ENCODE assay signal across 9 mouse cellular contexts in the genomic region with DNA sequence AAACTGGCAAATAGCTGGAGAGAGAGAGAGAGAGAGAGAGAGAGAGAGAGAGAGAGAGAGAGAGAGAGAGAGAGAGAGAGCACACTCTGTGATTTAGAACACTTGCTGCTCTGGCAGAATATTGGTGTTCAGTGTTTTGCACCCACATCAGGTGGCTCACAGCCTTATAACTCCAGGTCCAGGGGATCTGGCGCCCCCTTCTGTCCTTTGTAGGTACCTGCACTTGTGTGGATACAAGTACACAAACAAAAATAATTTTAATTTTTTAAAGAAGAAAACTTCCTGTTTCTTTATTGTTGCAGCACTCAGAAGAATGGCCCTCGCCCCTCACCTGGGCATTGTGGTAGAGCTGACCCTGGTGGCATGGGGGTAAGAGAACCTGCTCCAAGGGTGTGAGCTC. TPM values are rescaled to one million over a fixed set of nuclear protein-coding genes. Genes with fewer than 3 reads are reported as not detected.
A peak's percentile ranks its signal among the peaks of the same experiment; 100 is the strongest.
DNase-seq lines count a peak whose midpoint lies in the region; ATAC-seq and TF ChIP-seq lines count a peak whose summit lies in the region.
"Had no signal": no experiment of that assay in that cellular context is flagged by ENCODE, and none has a peak within 500 bp of the region (broad histone marks: within the 10 kb centered on the region; RNA-seq: fewer than 3 reads in every experiment).

No protein-coding gene starts in this region.

- peak; percentile 27; the same call in 1 of the 2 replicates for ATAC-seq in midbrain, embryonic 11.5 days (ENCODE audit: low FRiP score)
- no peak for ATAC-seq in midbrain, embryonic 16.5 days
- ATAC-seq in liver, embryonic 14.5 days (ENCODE audit: insufficient read depth) = no peak

- no peaks in the 10 kb centered on the region for H3K4me1 ChIP-seq in midbrain, embryonic 11.5 days (ENCODE audit: control insufficient read depth, insufficient read depth, low read length)
- no peaks in the 10 kb centered on the region for H3K4me1 ChIP-seq in midbrain, embryonic 16.5 days (ENCODE audit: control insufficient read depth, insufficient read depth, low read length)
- peaks cover 0 to 3% of the 10 kb centered on the region in 2 experiments; a peak in 1 of 4 replicates for H3K4me1 ChIP-seq in liver, embryonic 14.5 days (replicated peaks; ENCODE audit: control insufficient read depth in 2 of 2, insufficient read depth in 2 of 2, low read length in 1 of 2)

- no peak overlapping the region for H3K9ac ChIP-seq in midbrain, embryonic 11.5 days (ENCODE audit: low read length)
- H3K9ac ChIP-seq in midbrain, embryonic 16.5 days (ENCODE audit: low read depth, low read length) = no peak overlapping the region
- H3K9ac ChIP-seq in liver, embryonic 14.5 days (replicated peaks) = no peak overlapping the region
- H3K9ac ChIP-seq: heart, embryonic 15.5 days had no signal

- H3K4me3 ChIP-seq in midbrain, embryonic 11.5 days (ENCODE audit: low read depth, low read length) = no peak overlapping the region
- H3K4me3 ChIP-seq in midbrain, embryonic 16.5 days (ENCODE audit: low read depth, low read length) = no peak overlapping the region
- no peak overlapping the region for H3K4me3 ChIP-seq in liver, embryonic 14.5 days (ENCODE audit: insufficient read depth in 1 of 2, low read depth in 2 of 2, low read length in 2 of 2)
- H3K4me3 ChIP-seq: heart, embryonic 15.5 days had no signal

- no peak overlapping the region for H3K27ac ChIP-seq in midbrain, embryonic 11.5 days (ENCODE audit: low read depth, low read length)
- no peak overlapping the region for H3K27ac ChIP-seq in midbrain, embryonic 16.5 days (ENCODE audit: low read length)
- H3K27ac ChIP-seq in liver, embryonic 14.5 days = no peak overlapping the region
- H3K27ac ChIP-seq: heart, embryonic 15.5 days had no signal

- H3K27me3 ChIP-seq in midbrain, embryonic 11.5 days (ENCODE audit: control insufficient read depth, insufficient read depth, low read length) = no peaks in the 10 kb centered on the region
- H3K27me3 ChIP-seq in midbrain, embryonic 16.5 days (ENCODE audit: control insufficient read depth, insufficient read depth, low read depth, low read length) = no peaks in the 10 kb centered on the region
- no peaks in the 10 kb centered on the region for H3K27me3 ChIP-seq in liver, embryonic 14.5 days (ENCODE audit: control insufficient read depth, insufficient read depth, low read length)

- H3K36me3 ChIP-seq in midbrain, embryonic 11.5 days (ENCODE audit: control insufficient read depth, insufficient read depth, low read length) = no peaks in the 10 kb centered on the region
- H3K36me3 ChIP-seq in midbrain, embryonic 16.5 days (ENCODE audit: control insufficient read depth, insufficient read depth, low read length) = no peaks in the 10 kb centered on the region
- no peaks in the 10 kb centered on the region for H3K36me3 ChIP-seq in liver, embryonic 14.5 days (replicated peaks; ENCODE audit: control insufficient read depth, insufficient read depth, low read depth)
- H3K36me3 ChIP-seq: heart, embryonic 15.5 days had no signal

- DNase-seq in cerebellum, adult 18-20 months = peak; percentile 50 to 56
- DNase-seq in cerebellum, adult 11 months = no peak
- DNase-seq in midbrain, embryonic 11.5 days (ENCODE audit: low spot score, missing footprints) = no peak
- peak; percentile 48 to 61 for DNase-seq in cerebellum, postnatal 10 days
- no peak for DNase-seq in liver, embryonic 14.5 days (ENCODE audit: low read depth in 3 of 3, low spot score in 3 of 3)
- DNase-seq in testis, postnatal 10 days (ENCODE audit: low spot score) = peak; percentile 59
- DNase-seq in urinary bladder, postnatal 10 days (ENCODE audit: low spot score) = no peak

- TF ChIP-seq CTCF in liver, embryonic 14.5 days (IDR thresholded peaks at IDR 0.05; ENCODE audit: low read depth) = peak; percentile 70

- no peak for TF ChIP-seq EP300 in liver, embryonic 14.5 days (IDR thresholded peaks at IDR 0.05; ENCODE audit: low read depth)

- H3K9me3 ChIP-seq in midbrain, embryonic 11.5 days (ENCODE audit: control insufficient read depth, low read length) = no peaks in the 10 kb centered on the region
- no peaks in the 10 kb centered on the region for H3K9me3 ChIP-seq in midbrain, embryonic 16.5 days (replicated peaks; ENCODE audit: control insufficient read depth, low read length, poor library complexity, severe bottlenecking)
- H3K9me3 ChIP-seq in liver, embryonic 14.5 days (ENCODE audit: control insufficient read depth, low read length) = no peaks in the 10 kb centered on the region
- H3K9me3 ChIP-seq: heart, embryonic 15.5 days had no signal

- 20% methylated on average over 2 of the region's 2 CpGs for WGBS in midbrain, embryonic 11.5 days
- 28% methylated on average over 2 of the region's 2 CpGs for WGBS in midbrain, embryonic 16.5 days
- 3% methylated on average over 2 of the region's 2 CpGs for WGBS in liver, embryonic 14.5 days (ENCODE audit: insufficient replicate concordance)

- no peak overlapping the region for H3K4me2 ChIP-seq in midbrain, embryonic 11.5 days
- no peak overlapping the region for H3K4me2 ChIP-seq in midbrain, embryonic 16.5 days (ENCODE audit: low read length)
- H3K4me2 ChIP-seq in liver, embryonic 14.5 days (ENCODE audit: low read depth) = no peak overlapping the region
- H3K4me2 ChIP-seq: heart, embryonic 15.5 days had no signal

RNA-seq across cellular contexts. Expression of gene Gramd1a, which starts 16.5 kb away (rescaled TPM):
- polyA plus RNA-seq in midbrain, embryonic 11.5 days (2014; fragmentation: Nextera tagmentation; extraction: Ambion mirVana) = 104 and 109 TPM in 2 replicates
- polyA plus RNA-seq in midbrain, embryonic 16.5 days (2015; fragmentation: Nextera tagmentation; extraction: Ambion mirVana) = 239 and 246 TPM in 2 replicates
- 19.1 and 19.4 TPM in 2 replicates for polyA plus RNA-seq in liver, embryonic 14.5 days (2012; rRNA removed)
- polyA plus RNA-seq in liver, embryonic 14.5 days (2014; fragmentation: Nextera tagmentation; extraction: Ambion mirVana) = 8.0 and 8.5 TPM in 2 replicates

RNA-seq across cellular contexts. Expression of gene Scn1b, which starts 45.4 kb away (rescaled TPM):
- 0.52 and 1.1 TPM in 2 replicates for polyA plus RNA-seq in midbrain, embryonic 11.5 days (2014; fragmentation: Nextera tagmentation; extraction: Ambion mirVana)
- 7.4 and 12.2 TPM in 2 replicates for polyA plus RNA-seq in midbrain, embryonic 16.5 days (2015; fragmentation: Nextera tagmentation; extraction: Ambion mirVana)
- 0.97 and 1.0 TPM in 2 replicates for polyA plus RNA-seq in liver, embryonic 14.5 days (2012; rRNA removed)
- 0.45 and 0.52 TPM in 2 replicates for polyA plus RNA-seq in liver, embryonic 14.5 days (2014; fragmentation: Nextera tagmentation; extraction: Ambion mirVana)

RNA-seq across cellular contexts. Expression of gene Hpn, which starts 57.1 kb away (rescaled TPM):
- 0.44 and 1.2 TPM in 2 replicates for polyA plus RNA-seq in midbrain, embryonic 11.5 days (2014; fragmentation: Nextera tagmentation; extraction: Ambion mirVana)
- polyA plus RNA-seq in midbrain, embryonic 16.5 days (2015; fragmentation: Nextera tagmentation; extraction: Ambion mirVana) = 0.21 TPM in 1 of 2 replicates, not detected in the other
- 44.7 and 48.0 TPM in 2 replicates for polyA plus RNA-seq in liver, embryonic 14.5 days (2012; rRNA removed)
- 43.3 and 44.8 TPM in 2 replicates for polyA plus RNA-seq in liver, embryonic 14.5 days (2014; fragmentation: Nextera tagmentation; extraction: Ambion mirVana)

Comparison
In these comparisons a context has a peak if more than half of its experiments do, and no peak if none do; other contexts are left out.
1. DNase-seq: peak in cerebellum, adult 18-20 months (2 of 2), cerebellum, postnatal 10 days (2 of 2) and testis, postnatal 10 days (single experiment); none in cerebellum, adult 11 months (single experiment), midbrain, embryonic 11.5 days (single experiment), liver, embryonic 14.5 days (0 of 3) and urinary bladder, postnatal 10 days (single experiment).
2. RNA of gene Hpn, which starts 57.1 kb away (polyA plus RNA-seq): 43.3 to 48.0 TPM in liver, embryonic 14.5 days; 0.44 to 1.2 TPM in midbrain, embryonic 11.5 days and 0.21 TPM in midbrain, embryonic 16.5 days; every median in the first group is over 10 times any median in the second.